8 mouse cellular contexts compared by ENCODE assay signal in genomic region chr12:82225751-82226228, GRCm38 (mm10). TPM values are rescaled to one million over a fixed set of nuclear protein-coding genes. Genes with fewer than 3 reads are reported as not detected.
A peak's percentile ranks its signal among the peaks of the same experiment; 100 is the strongest.
DNase-seq lines count a peak whose midpoint lies in the region; ATAC-seq and TF ChIP-seq lines count a peak whose summit lies in the region.

No protein-coding gene starts in this region.

- H3K36me3 ChIP-seq in limb, embryonic 14.5 days (ENCODE audit: control insufficient read depth, insufficient read depth, low read length), result no peaks in the 10 kb centered on the region

- no peaks in the 10 kb centered on the region for H3K27me3 ChIP-seq in limb, embryonic 14.5 days (ENCODE audit: control insufficient read depth, insufficient read depth, low read length)
- no peaks in the 10 kb centered on the region for H3K27me3 ChIP-seq in cerebellum, adult 2 months (ENCODE audit: control insufficient read depth, insufficient read depth, low read length)

- no peak overlapping the region for H3K9ac ChIP-seq in limb, embryonic 14.5 days (ENCODE audit: low read depth, low read length, severe bottlenecking)

- H3K27ac ChIP-seq in limb, embryonic 14.5 days (replicated peaks; ENCODE audit: low read depth, low read length), result 0 out of 2 replicates have a peak overlapping the region, but pooled peaks have one; percentile 22
- no peak overlapping the region for H3K27ac ChIP-seq in cerebellum, adult 2 months (ENCODE audit: insufficient read depth, low read length)

- TF ChIP-seq CTCF in cerebellum, adult 2 months (IDR thresholded peaks at IDR 0.05; ENCODE audit: borderline replicate concordance, insufficient read depth, low read depth, low read length), result no peak

- WGBS in limb, embryonic 14.5 days, result 62% methylated on average over 4 of the region's 4 CpGs
- 20% methylated on average over 4 of the region's 4 CpGs for WGBS in cerebellum, adult 2 months

- ATAC-seq in activated CD4-positive, CD25-positive, alpha-beta regulatory T cell, adult 4 months, result peak; percentile 73
- ATAC-seq in limb, embryonic 14.5 days (ENCODE audit: low FRiP score, low read depth), result no peak

- TF ChIP-seq POLR2A in limb, embryonic 14.5 days (IDR thresholded peaks at IDR 0.05; ENCODE audit: borderline replicate concordance, extremely low read depth, insufficient read depth, insufficient read length), result no peak
- no peak for TF ChIP-seq POLR2A in cerebellum, adult 2 months (IDR thresholded peaks at IDR 0.05; ENCODE audit: borderline replicate concordance, insufficient read depth, low read length)

- no peak overlapping the region for H3K4me2 ChIP-seq in limb, embryonic 14.5 days (replicated peaks; ENCODE audit: low read depth, low read length, severe bottlenecking)

- no peaks in the 10 kb centered on the region for H3K9me3 ChIP-seq in limb, embryonic 14.5 days (ENCODE audit: control insufficient read depth, low read length)

- no peak overlapping the region for H3K4me3 ChIP-seq in limb, embryonic 14.5 days (replicated peaks; ENCODE audit: low read length)
- no peak overlapping the region for H3K4me3 ChIP-seq in cerebellum, adult 2 months (replicated peaks; ENCODE audit: insufficient read depth, low read depth, low read length)

- H3K4me1 ChIP-seq in limb, embryonic 14.5 days (ENCODE audit: control insufficient read depth, insufficient read depth, low read length), result peaks cover 21% of the 10 kb centered on the region
- H3K4me1 ChIP-seq in cerebellum, adult 2 months (ENCODE audit: control insufficient read depth, insufficient read depth, low read length), result no peaks in the 10 kb centered on the region

- peak; percentile 26 for DNase-seq in layer of hippocampus, adult 11-12 months (ENCODE audit: low spot score)
- no peak for DNase-seq in layer of hippocampus, postnatal 25 days (ENCODE audit: extremely low spot score in 1 of 2, low spot score in 1 of 2)
- DNase-seq in limb, embryonic 14.5 days (ENCODE audit: low spot score), result no peak
- peak; percentile 33 to 36 for DNase-seq in spleen, adult 18-20 months
- DNase-seq in cerebellum, adult 2 months, result no peak
- DNase-seq in urinary bladder, postnatal 10 days (ENCODE audit: low spot score), result no peak
- DNase-seq in right cerebral cortex, postnatal 4 days, result no peak

RNA-seq across cellular contexts. Expression of gene Sipa1l1, which starts 56.7 kb away (rescaled TPM):
- 100 to 1,000 TPM; 185 to 216 TPM for total RNA-seq in layer of hippocampus, postnatal 25 days (2021)
- 10 to 100 TPM; 23.4 to 29.9 TPM for polyA plus RNA-seq in activated CD4-positive, CD25-positive, alpha-beta regulatory T cell, adult 4 months (2017; shearing (Covaris generic))
- polyA plus RNA-seq in limb, embryonic 14.5 days (2012; rRNA removed), result 31.0 and 34.4 TPM in 2 replicates
- 29.5 and 39.4 TPM in 2 replicates for polyA plus RNA-seq in limb, embryonic 14.5 days (2014; fragmentation: Nextera tagmentation; extraction: Ambion mirVana)
- 35.1 and 38.0 TPM in 2 replicates for polyA plus RNA-seq in cerebellum, adult 2 months (2012; rRNA removed)

Comparison
In these comparisons a context has a peak if more than half of its experiments do, and no peak if none do; other contexts are left out.
1. DNase-seq: peak in layer of hippocampus, adult 11-12 months (single experiment) and spleen, adult 18-20 months (2 of 2); none in layer of hippocampus, postnatal 25 days (0 of 2), limb, embryonic 14.5 days (single experiment), cerebellum, adult 2 months (0 of 2), urinary bladder, postnatal 10 days (single experiment) and right cerebral cortex, postnatal 4 days (single experiment).